Mouse (Mus musculus) small intestine, adult 2 months (tissue): ENCODE measurements around the gene Carmil3. TPM values are rescaled to one million over a fixed set of nuclear protein-coding genes. Genes with fewer than 3 reads are reported as not detected.

Experiments used
- H3K27ac ChIP-seq: fragments of 200-500 bp; 2 replicates; pipeline ENCODE4 v1.5.1; 2012; ENCODE audit warnings: low read depth, low read length, control low read depth, inconsistent platforms; ENCODE audit not compliant: insufficient read depth
- H3K27me3 ChIP-seq: fragments of 200-500 bp; 2 replicates; pipeline ENCODE4 v1.6.1; 2012; ENCODE audit warnings: mild to moderate bottlenecking, moderate library complexity, low read length, inconsistent platforms; ENCODE audit not compliant: control insufficient read depth, insufficient read depth
- H3K36me3 ChIP-seq: fragments of 200-500 bp; 2 replicates; pipeline ENCODE4 v1.6.1; 2012; ENCODE audit warnings: mild to moderate bottlenecking, low read length, control low read depth, inconsistent platforms; ENCODE audit not compliant: control insufficient read depth, insufficient read depth
- H3K4me1 ChIP-seq: fragments of 200-500 bp; 2 replicates; pipeline ENCODE4 v1.6.1; 2012; ENCODE audit warnings: low read length, inconsistent platforms, mixed read lengths; ENCODE audit not compliant: control insufficient read depth, insufficient read depth, insufficient read length
- H3K4me3 ChIP-seq: fragments of 200-500 bp; 2 replicates; pipeline ENCODE4 v1.5.1; 2012; ENCODE audit warnings: low read depth, mild to moderate bottlenecking, control low read depth, inconsistent platforms, low read length, moderate library complexity
- CTCF ChIP-seq: fragments of 200-500 bp; IDR thresholded peaks from 2 replicates; pipeline ENCODE4 v1.5.1; 2012; ENCODE audit warnings: low read depth, mild to moderate bottlenecking, control low read depth, inconsistent platforms, low read length, moderate library complexity, mixed read lengths; ENCODE audit not compliant: insufficient replicate concordance, insufficient read length; ENCODE audit errors: extremely low read depth
- POLR2A ChIP-seq: fragments of 200-500 bp; IDR thresholded peaks from 2 replicates; pipeline ENCODE4 v1.6.1; 2012; ENCODE audit warnings: low read depth, mild to moderate bottlenecking, control low read depth, inconsistent platforms, low read length, moderate library complexity
- WGBS: fragments of 180-500 bp; shearing (Covaris S2); methylation state at CpG from one replicate; pipeline ENCODE4 v1.1.7; 2018; 5-methylcytosine and 5-hydroxymethylcytosine counted together
- polyA plus RNA-seq: library from polyadenylated mRNA; depleted of rRNA; stranded (reverse); fragments of >200 nt; gene quantifications from 2 replicates; pipeline ENCODE4 v1.2.3, GENCODE M21; 2012

Gene Carmil3
- polyA plus RNA-seq, 1 experiment = 2.0 TPM

- Histone ChIP-seq H3K27ac (no peak overlapping the region), H3K4me3 (no peak overlapping the region), H3K27me3 (no peaks in the 10 kb centered on the region), H3K36me3 (no peaks in the 10 kb centered on the region), H3K4me1 (peaks cover 35% of the 10 kb centered on the region; the same call in 1 of the 2 replicates)
- 40% methylated on average over 4 of the region's 4 CpGs for WGBS
- TF ChIP-seq CTCF = no peak
- TF ChIP-seq POLR2A = no peak
Measured at GRCm38 (mm10) chr14:55466481-55466880, 24.0 kb upstream of the Carmil3 start.

GRCm38 (mm10) chr14:55467108-55467507 is 23.3 kb upstream of the Carmil3 start:
- 0 out of 2 replicates have a peak overlapping the region, but pooled peaks have one; percentile 3 for H3K27ac ChIP-seq
- TF ChIP-seq POLR2A = no peak
- no peak for TF ChIP-seq CTCF
- H3K27me3 ChIP-seq = no peaks in the 10 kb centered on the region
- no peaks in the 10 kb centered on the region for H3K36me3 ChIP-seq
- no peak overlapping the region for H3K4me3 ChIP-seq
- peaks cover 32% of the 10 kb centered on the region; the same call in 1 of the 2 replicates for H3K4me1 ChIP-seq
- 76% methylated on average over 7 of the region's 7 CpGs for WGBS

DNA sequence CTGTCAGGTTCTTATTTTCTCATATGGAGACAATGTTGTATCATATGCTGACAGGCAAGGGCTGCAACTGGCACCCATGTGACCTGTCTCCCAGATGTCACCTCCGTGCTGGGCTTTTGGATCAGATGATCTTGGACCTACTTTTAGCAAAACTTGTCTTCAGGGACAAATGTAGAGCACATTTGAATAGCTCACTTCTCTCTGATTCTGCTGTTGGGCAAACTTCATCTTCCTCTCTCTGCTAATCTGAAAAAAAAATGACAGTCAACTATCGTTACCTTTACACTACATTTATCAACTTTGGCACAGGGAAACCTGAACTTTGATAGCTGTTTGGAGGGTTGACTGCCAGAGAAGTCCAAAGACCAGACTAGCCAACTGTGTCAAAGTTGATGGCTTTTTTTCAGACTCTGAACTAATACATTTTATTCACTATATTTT is 22.1 kb upstream of the Carmil3 start:
- TF ChIP-seq CTCF (no peak), POLR2A (no peak)
- 25% methylated on average over 2 of the region's 2 CpGs for WGBS
- Histone ChIP-seq H3K4me1 (peaks cover 28% of the 10 kb centered on the region; the same call in 1 of the 2 replicates), H3K27me3 (no peaks in the 10 kb centered on the region), H3K27ac (peak overlapping the region; percentile 86), H3K36me3 (no peaks in the 10 kb centered on the region), H3K4me3 (no peak overlapping the region)

- peak overlapping the region; percentile 85 for H3K27ac ChIP-seq
Measured at GRCm38 (mm10) chr14:55469041-55469440, 21.4 kb upstream of the Carmil3 start.

GRCm38 (mm10) chr14:55469821-55470220 is 20.6 kb upstream of the Carmil3 start:
- WGBS = 32% methylated on average over 6 of the region's 6 CpGs
- Histone ChIP-seq H3K27ac (peak overlapping the region; percentile 85), H3K36me3 (no peaks in the 10 kb centered on the region), H3K4me3 (no peak overlapping the region), H3K4me1 (peaks cover 28% of the 10 kb centered on the region; the same call in 1 of the 2 replicates), H3K27me3 (no peaks in the 10 kb centered on the region)
- TF ChIP-seq POLR2A (no peak), CTCF (no peak)

More at GRCm38 (mm10) chr14:55469041-55469440, 21.4 kb upstream of the Carmil3 start:
- Histone ChIP-seq H3K36me3 (no peaks in the 10 kb centered on the region), H3K27me3 (no peaks in the 10 kb centered on the region), H3K4me3 (no peak overlapping the region), H3K4me1 (peaks cover 28% of the 10 kb centered on the region; the same call in 1 of the 2 replicates)
- WGBS = 13% methylated on average over 2 of the region's 2 CpGs
- TF ChIP-seq POLR2A (no peak), CTCF (no peak)

- 3% methylated on average over 10 of the region's 10 CpGs for WGBS
- TF ChIP-seq CTCF (no peak), POLR2A (no peak)
- peak overlapping the region; percentile 85 for H3K27ac ChIP-seq
Measured at GRCm38 (mm10) chr14:55470806-55471205, 19.6 kb upstream of the Carmil3 start.

DNA sequence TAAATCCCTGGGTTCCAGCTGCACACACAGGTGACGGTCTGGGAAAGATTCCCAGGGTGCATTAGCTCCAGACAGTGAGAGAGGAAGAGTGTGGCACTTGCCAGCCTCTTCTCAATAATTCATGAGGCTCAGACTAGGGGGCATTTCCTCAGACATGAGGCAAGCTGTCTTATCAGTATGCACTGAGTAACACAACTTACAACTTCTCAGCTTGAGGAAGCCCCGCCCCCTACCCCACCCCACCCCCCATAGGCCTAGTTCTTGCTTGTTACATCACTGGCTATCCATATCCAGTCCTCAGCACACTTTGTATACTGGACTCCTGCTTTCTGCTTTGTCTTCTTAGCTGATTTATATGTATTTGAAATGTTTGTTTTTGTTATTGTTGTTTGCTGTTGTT is 14.8 kb upstream of the Carmil3 start:
- no peak overlapping the region for H3K4me3 ChIP-seq
- peaks cover 4% of the 10 kb centered on the region for H3K4me1 ChIP-seq
- WGBS = 56% methylated on average over 2 of the region's 2 CpGs
- H3K36me3 ChIP-seq = peaks cover 2% of the 10 kb centered on the region; the same call in 1 of the 2 replicates
- H3K27ac ChIP-seq = no peak overlapping the region
- TF ChIP-seq CTCF (no peak), POLR2A (no peak)
- H3K27me3 ChIP-seq = no peaks in the 10 kb centered on the region

More at GRCm38 (mm10) chr14:55470806-55471205, 19.6 kb upstream of the Carmil3 start:
- peaks cover 28% of the 10 kb centered on the region; the same call in 1 of the 2 replicates for H3K4me1 ChIP-seq
- H3K36me3 ChIP-seq = no peaks in the 10 kb centered on the region
- no peak overlapping the region for H3K4me3 ChIP-seq
- no peaks in the 10 kb centered on the region for H3K27me3 ChIP-seq
